Mouse (Mus musculus) thymus, postnatal 14 days (tissue): ENCODE results near the gene Naa80.
A peak's percentile ranks its signal among the peaks of the same experiment; 100 is the strongest.

Experiments
- DNase-seq: peaks from one replicate; pipeline ENCODE4 v3.0.0; 2021

The Naa80 gene

GRCm38 (mm10) chr9:107598385-107598784, 19.7 kb downstream of the Naa80 start:
- DNase-seq, result no peak

- no peak for DNase-seq
These were observed 20.7 kb downstream of the Naa80 start for GRCm38 (mm10) chr9:107599433-107599832.

DNA sequence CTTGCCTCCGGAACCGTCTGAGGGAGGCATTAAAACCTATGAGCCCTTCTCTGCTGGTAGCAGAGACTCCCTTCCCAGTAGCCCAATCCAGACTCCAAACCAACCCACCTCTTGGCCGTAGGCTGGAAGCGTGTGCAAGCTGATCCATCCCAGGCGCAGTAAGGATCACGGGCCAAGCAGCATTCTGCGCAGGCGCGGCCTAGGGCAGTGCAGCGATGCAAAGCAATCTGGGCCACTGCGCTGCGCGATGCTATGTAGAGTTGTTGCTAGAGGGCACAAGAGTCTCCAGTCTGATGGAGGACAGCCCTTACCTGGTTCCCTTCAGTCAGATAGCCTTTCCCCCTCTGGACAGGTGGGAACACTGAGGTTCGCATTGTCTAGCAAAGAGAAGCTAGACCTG, 21.2 kb downstream of the Naa80 start:
- no peak for DNase-seq

- DNase-seq, result peak; percentile 38
These were observed 22.1 kb downstream of the Naa80 start for GRCm38 (mm10) chr9:107600745-107601144.

GRCm38 (mm10) chr9:107601275-107601674, 22.6 kb downstream of the Naa80 start:
- DNase-seq, result no peak

GRCm38 (mm10) chr9:107602068-107602648, 23.5 kb downstream of the Naa80 start:
- peak; percentile 94 for DNase-seq

- DNase-seq, result no peak
These were observed 24.6 kb downstream of the Naa80 start for GRCm38 (mm10) chr9:107603251-107603650.

DNA sequence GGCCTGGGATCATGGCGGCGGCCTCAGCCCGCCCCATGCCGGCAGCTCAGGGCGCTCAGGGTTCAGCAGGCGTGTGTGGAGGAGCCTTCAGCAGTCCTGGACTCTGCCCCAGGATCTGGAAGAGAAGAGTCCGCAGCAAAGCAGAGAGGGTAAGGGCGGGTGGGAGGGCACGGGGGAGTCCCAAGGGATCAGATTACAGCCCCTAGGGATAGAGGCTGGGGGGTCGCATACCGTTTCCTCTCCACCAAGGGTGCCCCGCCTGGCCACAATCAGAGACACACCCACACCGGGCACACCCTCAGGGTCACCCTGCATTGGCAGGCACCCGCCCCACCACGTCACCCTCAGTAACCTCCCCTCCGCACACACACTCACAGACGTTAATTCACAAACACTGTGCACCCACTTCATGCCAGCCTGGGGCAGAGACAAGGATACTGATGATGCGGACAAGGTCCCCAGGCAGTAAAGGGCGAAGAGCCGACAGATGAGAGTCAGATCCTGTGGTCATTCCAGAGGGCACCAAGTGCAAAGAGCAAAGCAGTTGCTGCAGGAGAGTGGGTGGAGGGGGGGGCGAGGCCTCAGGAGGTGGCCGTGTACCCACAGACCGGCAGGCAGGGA, 26.5 kb downstream of the Naa80 start:
- DNase-seq, result no peak

DNA sequence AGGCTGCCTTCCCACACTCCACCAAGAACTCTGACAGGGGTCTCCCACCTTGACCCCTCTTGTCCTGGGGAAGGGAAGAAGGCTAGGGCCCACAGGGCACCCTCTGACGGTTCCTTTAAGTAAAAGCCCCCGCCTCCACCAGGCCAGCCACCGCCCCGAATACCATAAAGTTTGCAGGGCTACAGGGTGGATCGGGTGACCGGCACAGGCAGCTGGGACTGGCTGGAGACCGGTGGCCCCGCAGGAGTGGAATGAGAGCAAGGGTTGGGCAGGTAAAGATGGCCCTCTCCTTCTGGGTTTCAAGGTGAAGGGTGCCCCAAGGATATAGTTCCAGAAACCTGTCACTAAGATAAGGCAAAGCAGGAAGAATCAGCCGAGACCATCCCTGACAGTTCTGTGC, 27.9 kb downstream of the Naa80 start:
- DNase-seq, result no peak

- no peak for DNase-seq
These were observed 28.3 kb downstream of the Naa80 start for GRCm38 (mm10) chr9:107607036-107607435.

DNA sequence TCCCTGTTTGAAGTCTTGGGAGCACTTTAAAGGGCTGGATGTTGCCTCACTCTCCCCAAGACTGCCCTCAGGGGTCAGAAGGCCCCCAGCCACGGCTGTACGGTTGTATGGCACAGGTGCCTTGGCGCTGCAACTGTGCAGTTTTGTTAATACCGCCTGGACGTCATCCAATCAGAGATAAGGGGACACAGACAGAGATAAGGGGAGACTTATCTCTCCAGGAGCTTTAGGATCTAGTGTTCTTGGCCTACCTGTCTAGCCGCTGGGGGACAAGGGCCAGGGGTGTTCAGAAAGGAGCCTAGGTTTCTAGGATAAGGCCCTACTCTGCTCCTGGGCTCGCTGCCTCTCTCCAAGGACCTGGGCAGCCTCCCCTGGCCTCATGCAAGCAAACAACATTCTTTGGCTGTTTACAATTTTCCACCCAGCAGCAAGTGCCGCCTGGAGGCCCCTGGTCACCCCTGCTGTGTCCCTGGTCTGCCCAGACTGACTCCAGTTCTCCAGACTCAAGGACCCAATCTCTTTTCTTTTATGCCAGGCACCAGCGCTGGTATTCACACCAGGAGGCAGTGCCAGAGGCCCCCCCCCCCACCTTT, 29.1 kb downstream of the Naa80 start:
- DNase-seq, result no peak

GRCm38 (mm10) chr9:107608741-107609432, 30.2 kb downstream of the Naa80 start, which contains the start of gene Sema3b:
Sema3b (minus strand) TSS chr9:107609229.
- no peak for DNase-seq

- DNase-seq, result no peak
These were observed 30.7 kb downstream of the Naa80 start for GRCm38 (mm10) chr9:107609433-107609830.

DNA sequence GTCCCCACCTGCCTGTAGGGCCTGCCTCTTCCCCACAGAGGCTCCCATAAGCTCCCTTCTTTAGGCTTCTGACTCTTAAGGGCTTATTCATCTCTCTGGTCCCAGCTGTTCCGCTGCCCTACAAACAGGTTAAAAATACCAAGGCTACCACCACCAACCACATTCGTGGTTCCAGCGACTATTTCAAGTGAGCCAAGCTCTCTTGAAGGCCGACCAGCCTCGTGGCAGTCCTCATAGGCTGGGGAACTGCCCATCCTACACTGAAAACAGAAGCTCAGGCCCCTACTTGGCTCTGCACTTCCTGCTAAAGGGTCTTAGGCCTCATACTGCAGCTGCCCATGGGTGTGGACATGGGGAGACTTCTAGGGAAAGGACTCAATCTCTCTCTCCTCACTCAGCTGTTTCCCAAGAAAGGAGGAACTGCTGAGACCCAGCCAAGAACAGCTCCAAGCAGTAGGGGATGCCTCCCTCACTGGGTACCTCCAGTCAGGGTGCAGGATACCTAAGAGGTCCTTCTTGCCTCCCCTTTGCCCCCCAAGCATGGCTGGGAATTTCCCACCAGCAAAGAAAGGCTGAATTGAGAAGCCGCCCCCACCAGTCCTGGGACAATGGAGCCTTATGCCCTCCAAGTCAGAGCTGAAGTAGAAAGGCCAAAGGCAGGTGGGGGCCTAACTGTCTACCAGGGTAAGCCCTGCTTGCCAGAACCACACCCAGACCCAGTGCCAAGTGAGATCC, 32.9 kb downstream of the Naa80 start:
- no peak for DNase-seq

DNA sequence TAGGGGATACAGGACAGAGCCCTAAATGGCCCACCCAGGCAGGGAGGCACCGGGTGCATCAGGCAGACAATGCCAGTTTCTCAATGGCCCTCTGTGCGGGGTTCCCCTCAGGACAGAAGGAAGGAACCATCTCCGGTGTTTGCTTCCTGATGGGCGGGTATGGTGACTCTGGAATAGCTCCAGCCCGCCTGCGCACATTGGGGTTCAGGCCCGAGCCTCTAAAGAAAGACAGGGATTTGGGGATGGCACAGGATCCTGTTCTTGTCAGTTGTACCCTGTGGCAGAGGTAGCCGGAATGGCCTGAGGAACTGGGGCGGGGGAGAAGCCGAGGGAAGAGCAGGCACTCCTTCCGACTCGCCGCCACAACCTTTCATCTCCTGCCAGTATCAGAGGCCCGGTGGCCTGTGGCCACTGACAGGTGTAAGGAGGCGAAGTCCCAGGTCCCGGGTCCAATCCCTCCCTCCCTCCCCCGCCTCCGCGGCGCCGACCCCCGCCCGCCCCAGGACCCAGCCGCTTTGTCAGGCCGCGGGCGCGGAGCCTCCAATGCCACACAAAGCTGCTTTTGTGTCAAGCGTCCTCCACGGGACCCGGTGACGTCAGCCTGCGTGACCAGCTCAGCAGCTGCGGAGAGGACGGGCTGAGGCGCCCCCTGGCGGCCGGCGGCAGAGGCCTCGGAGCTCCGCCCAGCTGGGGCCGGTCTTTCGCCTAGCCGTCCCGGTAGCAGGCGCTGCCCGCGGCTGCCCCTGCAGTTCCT, 33.7 kb downstream of the Naa80 start:
- DNase-seq, result peak; percentile 98

DNA sequence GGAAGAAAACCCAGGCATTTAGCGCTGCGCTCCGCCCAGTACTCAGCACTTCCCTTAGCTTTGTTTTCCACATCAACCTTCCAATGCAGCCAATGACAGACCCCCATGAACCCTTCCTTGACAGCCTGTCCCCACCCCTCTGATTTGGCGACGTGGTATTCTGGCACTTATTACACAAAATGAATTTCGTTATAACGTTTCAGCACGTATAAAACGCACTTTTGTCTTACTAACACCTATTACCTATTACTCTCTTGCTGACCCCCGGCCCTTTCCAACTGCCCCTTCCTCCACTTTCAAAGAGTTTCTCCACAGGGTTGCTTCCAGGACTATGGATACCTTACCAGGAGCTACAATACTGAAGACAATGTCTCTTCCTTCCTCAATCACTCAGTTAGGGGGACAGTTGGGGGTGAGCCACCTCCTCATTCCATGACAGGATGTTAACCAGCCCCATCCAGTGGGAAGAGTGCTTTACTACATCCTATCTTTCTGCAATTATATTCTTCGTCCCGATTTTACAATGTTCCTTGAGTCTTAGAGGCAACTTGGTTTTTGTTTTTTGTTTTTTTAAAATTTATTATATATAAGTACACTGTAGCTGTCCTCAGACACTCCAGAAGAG, 34.4 kb downstream of the Naa80 start:
- no peak for DNase-seq

- no peak for DNase-seq
These were observed 36.3 kb downstream of the Naa80 start for GRCm38 (mm10) chr9:107615035-107615434.

- no peak for DNase-seq
These were observed 38.8 kb downstream of the Naa80 start for GRCm38 (mm10) chr9:107617461-107617860.

- DNase-seq, result no peak
These were observed 39.4 kb downstream of the Naa80 start for GRCm38 (mm10) chr9:107618098-107618497.

- no peak for DNase-seq
These were observed 40.3 kb downstream of the Naa80 start for GRCm38 (mm10) chr9:107618778-107619545.

DNA sequence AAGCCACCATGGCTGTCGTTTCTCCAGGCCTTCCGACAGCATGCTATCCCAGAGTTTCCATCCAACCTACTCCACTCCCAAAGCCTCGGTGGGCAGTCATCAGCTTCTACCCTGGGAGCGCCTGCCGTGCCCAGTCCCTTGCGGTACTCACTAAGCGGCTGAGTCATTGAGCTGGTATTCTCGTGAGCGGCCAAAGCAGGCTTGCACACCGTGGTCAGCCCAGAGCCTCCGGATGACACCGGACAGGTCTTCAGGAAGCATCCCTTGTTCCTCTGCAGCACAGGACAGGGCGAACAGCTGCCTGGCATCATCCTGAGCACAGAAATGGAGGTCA, 40.8 kb downstream of the Naa80 start:
- no peak for DNase-seq
